Comparison of ENCODE assay signal across 8 mouse cellular contexts in the genomic region with DNA sequence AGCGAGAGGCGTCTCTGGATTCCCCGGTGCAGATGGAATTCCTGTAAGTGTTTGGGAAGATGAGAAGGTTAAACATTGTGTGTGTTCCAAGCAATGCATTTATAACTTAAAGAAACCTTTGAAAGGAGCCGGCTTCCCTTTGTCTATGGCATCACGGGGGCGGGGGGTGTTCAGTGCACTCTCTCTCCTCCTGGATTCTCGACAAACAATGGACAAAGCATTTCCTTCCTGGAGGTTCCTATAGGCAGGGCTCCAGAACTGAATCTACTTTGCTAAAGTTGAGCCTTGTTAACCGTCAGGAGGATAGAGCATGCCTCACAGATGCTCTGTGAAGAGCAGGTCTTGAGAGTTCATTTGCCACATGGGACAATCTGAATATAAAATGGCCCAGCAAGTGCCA.
DNase-seq lines count a peak whose midpoint lies in the region; ATAC-seq and TF ChIP-seq lines count a peak whose summit lies in the region.
"Had no signal": no experiment of that assay in that cellular context is flagged by ENCODE, and none has a peak within 500 bp of the region (broad histone marks: within the 10 kb centered on the region; RNA-seq: fewer than 3 reads in every experiment).

No protein-coding gene starts in this region.

- no peak for DNase-seq in heart, adult 11 months
- DNase-seq in lung, postnatal 10 days: peak; percentile 49
- no peak for DNase-seq in lung, adult 18-20 months
- no peak for DNase-seq in intestine, embryonic 14.5 days (ENCODE audit: low spot score)
- no peak for DNase-seq in stomach, postnatal 0 days (ENCODE audit: low spot score)
- DNase-seq: gastrocnemius, postnatal 14 days had no signal

- TF ChIP-seq CTCF in stomach, postnatal 0 days (IDR thresholded peaks at IDR 0.05; ENCODE audit: low read depth): no peak

- peak overlapping the region; percentile 67 for H3K27ac ChIP-seq in heart, embryonic 15.5 days
- peak overlapping the region; percentile 83 for H3K27ac ChIP-seq in intestine, embryonic 14.5 days (ENCODE audit: low read depth)
- H3K27ac ChIP-seq in stomach, postnatal 0 days (replicated peaks): peak overlapping the region; percentile 35; the same call in 1 of the 2 replicates

- peaks cover 50% of the 10 kb centered on the region for H3K4me1 ChIP-seq in heart, embryonic 15.5 days (replicated peaks)
- H3K4me1 ChIP-seq in intestine, embryonic 14.5 days (replicated peaks; ENCODE audit: control insufficient read depth, insufficient read depth, low read length): peaks cover 24% of the 10 kb centered on the region
- no peaks in the 10 kb centered on the region; the same call in 1 of the 2 replicates for H3K4me1 ChIP-seq in stomach, postnatal 0 days (replicated peaks; ENCODE audit: control insufficient read depth, insufficient read depth)

- H3K4me2 ChIP-seq in heart, embryonic 15.5 days: no peak overlapping the region
- H3K4me2 ChIP-seq in intestine, embryonic 14.5 days (ENCODE audit: low read length): no peak overlapping the region
- no peak overlapping the region for H3K4me2 ChIP-seq in stomach, postnatal 0 days (replicated peaks; ENCODE audit: low read depth)

- no peaks in the 10 kb centered on the region for H3K27me3 ChIP-seq in heart, embryonic 15.5 days
- no peaks in the 10 kb centered on the region for H3K27me3 ChIP-seq in intestine, embryonic 14.5 days (replicated peaks; ENCODE audit: control insufficient read depth, insufficient read depth, low read length)
- H3K27me3 ChIP-seq in stomach, postnatal 0 days (ENCODE audit: control insufficient read depth, insufficient read depth, low read length): no peaks in the 10 kb centered on the region

- H3K36me3 ChIP-seq in heart, embryonic 15.5 days: peaks cover 11% of the 10 kb centered on the region; the same call in 1 of the 2 replicates
- peaks cover 12% of the 10 kb centered on the region; the same call in 1 of the 2 replicates for H3K36me3 ChIP-seq in intestine, embryonic 14.5 days (ENCODE audit: control insufficient read depth, insufficient read depth, low read length)
- peaks cover 4% of the 10 kb centered on the region; the same call in 1 of the 2 replicates for H3K36me3 ChIP-seq in stomach, postnatal 0 days (ENCODE audit: control insufficient read depth, insufficient read depth, low read length)

- H3K9ac ChIP-seq in heart, embryonic 15.5 days: no peak overlapping the region
- no peak overlapping the region for H3K9ac ChIP-seq in intestine, embryonic 14.5 days (ENCODE audit: low read length)
- no peak overlapping the region for H3K9ac ChIP-seq in stomach, postnatal 0 days (ENCODE audit: low read length)

- H3K9me3 ChIP-seq in heart, embryonic 15.5 days (replicated peaks): no peaks in the 10 kb centered on the region
- H3K9me3 ChIP-seq in intestine, embryonic 14.5 days (ENCODE audit: control insufficient read depth, low read length): no peaks in the 10 kb centered on the region
- no peaks in the 10 kb centered on the region for H3K9me3 ChIP-seq in stomach, postnatal 0 days (ENCODE audit: control insufficient read depth, low read length)

- WGBS in heart, embryonic 15.5 days: 56% methylated on average over 8 of the region's 8 CpGs
- 28% methylated on average over 8 of the region's 8 CpGs for WGBS in intestine, embryonic 14.5 days
- 28% methylated on average over 8 of the region's 8 CpGs for WGBS in stomach, postnatal 0 days

- no peak for ATAC-seq in heart, embryonic 15.5 days (replicated peaks; ENCODE audit: insufficient number of reproducible peaks, insufficient read depth, low FRiP score, low read depth)
- no peak for ATAC-seq in intestine, embryonic 14.5 days (replicated peaks; ENCODE audit: low FRiP score, low TSS enrichment, low read depth)
- no peak for ATAC-seq in stomach, postnatal 0 days (ENCODE audit: low FRiP score, low TSS enrichment)
- no peak for ATAC-seq in granulocyte monocyte progenitor cell, adult 5-6 weeks (replicated peaks; ENCODE audit: poor library complexity, severe bottlenecking)

- H3K4me3 ChIP-seq in heart, embryonic 15.5 days: no peak overlapping the region
- H3K4me3 ChIP-seq in intestine, embryonic 14.5 days (ENCODE audit: low read depth, low read length): no peak overlapping the region
- H3K4me3 ChIP-seq in stomach, postnatal 0 days (ENCODE audit: low read depth, low read length): no peak overlapping the region

- no peak for TF ChIP-seq EP300 in stomach, postnatal 0 days (optimal IDR thresholded peaks at IDR 0.05)
